Mouse (Mus musculus) limb, embryonic 14.5 days (tissue): ENCODE measurements at regions not wholly inside any gene's neighbourhood (a gene's known extent, or its start where the extent isn't known, plus 50 kb on each side); places are given as distances from the start of the nearest gene placed in this dataset.

ENCODE experiments used
- ATAC-seq: fragments of 200-750 bp; cut with Nextera tagmentation; 2 replicates; pipeline ENCODE4 v1.8.0; 2017; ENCODE audit warnings: low read depth, moderate number of reproducible peaks, moderate TSS enrichment; ENCODE audit not compliant: low FRiP score
- DNase-seq: peaks from one replicate; pipeline ENCODE4 v3.0.0-alpha.2; 2015; ENCODE audit warnings: low spot score
- H3K27ac ChIP-seq: fragments of 300-500 bp; sonication (generic); replicated peaks from 2 replicates; pipeline ENCODE4 v1.5.1; 2014; ENCODE audit warnings: low read depth, mild to moderate bottlenecking, low read length, moderate library complexity, mixed read lengths
- H3K27me3 ChIP-seq: fragments of 300-500 bp; sonication (generic); 2 replicates; pipeline ENCODE4 v1.6.1; 2014; ENCODE audit warnings: low read length, mixed read lengths; ENCODE audit not compliant: control insufficient read depth, insufficient read depth
- H3K36me3 ChIP-seq: fragments of 300-500 bp; sonication (generic); 2 replicates; pipeline ENCODE4 v1.6.1; 2014; ENCODE audit warnings: mild to moderate bottlenecking, low read length, moderate library complexity, mixed read lengths; ENCODE audit not compliant: control insufficient read depth, insufficient read depth
- H3K4me1 ChIP-seq: fragments of 300-500 bp; sonication (generic); 2 replicates; pipeline ENCODE4 v1.6.1; 2014; ENCODE audit warnings: antibody characterized with exemption, low read length, mixed read lengths; ENCODE audit not compliant: control insufficient read depth, insufficient read depth
- H3K4me2 ChIP-seq: fragments of 300-500 bp; sonication (generic); replicated peaks from 2 replicates; pipeline ENCODE4 v1.6.1; 2014; ENCODE audit warnings: low read depth, mild to moderate bottlenecking, low read length, moderate library complexity; ENCODE audit not compliant: severe bottlenecking
- H3K4me3 ChIP-seq: fragments of 300-500 bp; sonication (generic); replicated peaks from 2 replicates; pipeline ENCODE4 v1.5.1; 2014; ENCODE audit warnings: low read length
- H3K9ac ChIP-seq: fragments of 300-500 bp; sonication (generic); 2 replicates; pipeline ENCODE4 v1.6.1; 2014; ENCODE audit warnings: mild to moderate bottlenecking, low read depth, low read length, moderate library complexity; ENCODE audit not compliant: severe bottlenecking
- H3K9me3 ChIP-seq: fragments of 300-500 bp; sonication (generic); 2 replicates; pipeline ENCODE4 v1.6.1; 2016; ENCODE audit warnings: low read length; ENCODE audit not compliant: control insufficient read depth
- POLR2A ChIP-seq: fragments of 200-500 bp; IDR thresholded peaks from 2 replicates; pipeline ENCODE4 v1.8.0; 2012; ENCODE audit warnings: inconsistent platforms, mild to moderate bottlenecking, moderate library complexity, borderline replicate concordance; ENCODE audit not compliant: insufficient read depth, insufficient read length; ENCODE audit errors: extremely low read depth
- WGBS: fragments of 180-500 bp; shearing (Covaris S2); extraction: QIAGEN DNeasy Blood & Tissue Kit; methylation state at CpG from one replicate; pipeline ENCODE4 v1.1.7; 2014; 5-methylcytosine and 5-hydroxymethylcytosine counted together

- Histone ChIP-seq H3K4me3 (no peak overlapping the region), H3K27ac (no peak overlapping the region), H3K9me3 (no peaks in the 10 kb centered on the region), H3K4me2 (no peak overlapping the region), H3K9ac (no peak overlapping the region), H3K27me3 (no peaks in the 10 kb centered on the region), H3K4me1 (0 out of 2 replicates have a peak, but pooled peaks cover 2% of the 10 kb centered on the region), H3K36me3 (no peaks in the 10 kb centered on the region)
- DNase-seq (no peak), ATAC-seq (no peak)
- no peak for TF ChIP-seq POLR2A
- 74% methylated on average over 8 of the region's 8 CpGs for WGBS
Measured at GRCm38 (mm10) chr2:133497541-133498185, 54.3 kb upstream of the Bmp2 start.

DNA sequence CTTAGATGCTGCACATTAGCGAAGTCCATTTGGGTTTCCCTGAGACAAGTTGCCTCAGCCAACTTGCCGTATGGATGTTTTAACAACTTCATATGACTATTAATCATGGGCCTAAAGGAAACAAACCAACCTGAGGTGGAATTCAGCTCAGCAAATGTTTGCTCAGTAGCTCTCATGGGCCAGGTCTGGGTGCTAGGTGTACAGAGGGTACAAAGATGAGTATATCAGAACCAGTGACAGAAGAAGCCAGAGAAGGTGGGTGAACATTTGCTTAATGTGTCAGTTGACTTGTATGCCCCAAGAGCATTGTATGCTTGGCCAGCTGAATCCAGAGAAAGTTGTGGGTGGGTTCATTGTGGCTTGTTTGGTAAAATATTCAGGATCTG lies 53.8 kb upstream of the Bmp2 start:
- DNase-seq (no peak), ATAC-seq (no peak)
- Histone ChIP-seq H3K9ac (no peak overlapping the region), H3K27ac (no peak overlapping the region), H3K36me3 (no peaks in the 10 kb centered on the region), H3K4me1 (0 out of 2 replicates have a peak, but pooled peaks cover 2% of the 10 kb centered on the region), H3K4me3 (no peak overlapping the region), H3K27me3 (no peaks in the 10 kb centered on the region), H3K9me3 (no peaks in the 10 kb centered on the region), H3K4me2 (no peak overlapping the region)
- 87% methylated on average over 2 of the region's 2 CpGs for WGBS
- no peak for TF ChIP-seq POLR2A

DNA sequence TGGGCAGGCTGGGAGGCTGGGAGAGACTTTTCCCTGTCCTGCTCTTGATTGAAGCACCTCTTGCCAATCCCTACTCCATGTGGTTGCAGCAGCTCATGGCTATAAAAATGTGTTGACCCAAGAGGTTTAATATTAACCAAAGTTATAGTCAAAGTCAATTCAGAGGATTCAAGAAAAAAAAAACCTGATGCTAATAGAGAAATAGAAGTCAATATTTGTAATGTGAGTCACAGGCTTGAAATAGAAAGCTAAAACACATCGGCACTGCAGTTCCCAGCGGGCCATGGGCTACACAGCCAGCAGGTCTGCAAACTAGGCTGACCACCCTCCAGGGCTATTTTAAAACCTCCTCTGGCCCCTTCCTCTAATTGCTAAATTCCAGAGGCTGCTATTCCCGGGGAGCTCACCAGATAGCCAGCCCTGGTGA lies 53.2 kb upstream of the Bmp2 start:
- Histone ChIP-seq H3K36me3 (no peaks in the 10 kb centered on the region), H3K4me3 (no peak overlapping the region), H3K27me3 (no peaks in the 10 kb centered on the region), H3K9me3 (no peaks in the 10 kb centered on the region), H3K9ac (no peak overlapping the region), H3K27ac (no peak overlapping the region), H3K4me1 (0 out of 2 replicates have a peak, but pooled peaks cover 2% of the 10 kb centered on the region), H3K4me2 (no peak overlapping the region)
- 43% methylated on average over 3 of the region's 3 CpGs for WGBS
- no peak for TF ChIP-seq POLR2A
- ATAC-seq (no peak), DNase-seq (no peak)

DNA sequence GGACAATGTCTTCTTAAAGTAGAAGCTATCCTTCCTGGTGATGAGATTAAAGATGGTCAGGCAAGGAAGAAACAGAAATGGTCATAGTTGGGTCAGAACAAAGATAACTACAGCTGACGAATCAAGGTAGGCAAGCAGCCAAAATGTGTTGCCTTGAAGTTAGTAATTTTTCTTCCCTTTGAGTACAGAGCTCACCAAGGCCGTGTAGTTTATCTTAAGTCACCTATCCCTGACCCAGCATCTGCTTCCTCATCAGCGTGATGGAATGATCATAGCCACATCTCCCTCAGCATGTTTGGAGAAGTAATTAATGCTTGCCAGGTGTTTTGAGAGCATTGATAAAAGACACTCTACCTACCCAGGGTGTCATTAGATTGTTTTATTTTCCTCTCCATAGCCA lies 52.1 kb upstream of the Bmp2 start:
- Histone ChIP-seq H3K27ac (no peak overlapping the region), H3K4me1 (0 out of 2 replicates have a peak, but pooled peaks cover 2% of the 10 kb centered on the region), H3K4me2 (no peak overlapping the region), H3K4me3 (no peak overlapping the region), H3K36me3 (no peaks in the 10 kb centered on the region), H3K9ac (no peak overlapping the region), H3K27me3 (no peaks in the 10 kb centered on the region), H3K9me3 (no peaks in the 10 kb centered on the region)
- ATAC-seq (no peak), DNase-seq (no peak)
- no peak for TF ChIP-seq POLR2A
- 68% methylated on average over 3 of the region's 3 CpGs for WGBS
